Mouse (Mus musculus) megakaryocyte, embryonic 14.5 days (primary cell): ENCODE data around the gene Tub.

Experiments
- FLI1 ChIP-seq: IDR thresholded peaks from 2 replicates; pipeline ENCODE4 v1.6.1; 2012; ENCODE audit warnings: low read length, inconsistent platforms, mixed read lengths
- GATA1 ChIP-seq: IDR thresholded peaks from 3 replicates; pipeline ENCODE4 v1.6.1; 2012; ENCODE audit warnings: mixed read lengths, low read length, inconsistent platforms, borderline replicate concordance

GRCm38 (mm10) chr7:109025743-109026142 lies 75.6 kb downstream of the Tub start:
- no peak for TF ChIP-seq GATA1
- no peak for TF ChIP-seq FLI1
